Mouse (Mus musculus) lung, embryonic 15.5 days (tissue): ENCODE results near the gene Drd2. TPM values are rescaled to one million over a fixed set of nuclear protein-coding genes. Genes with fewer than 3 reads are reported as not detected.

Experiments used
- ATAC-seq: fragments of 200-750 bp; cut with Nextera tagmentation; 2 replicates; pipeline ENCODE4 v1.8.0; 2017; ENCODE audit warnings: moderate number of reproducible peaks, borderline replicate concordance; ENCODE audit not compliant: low FRiP score, low TSS enrichment; ENCODE audit errors: extremely low read depth
- H3K27ac ChIP-seq: fragments of 300-500 bp; sonication (generic); 2 replicates; pipeline ENCODE4 v1.5.1; 2015; ENCODE audit warnings: moderate library complexity, mild to moderate bottlenecking, inconsistent platforms
- H3K27me3 ChIP-seq: fragments of 300-500 bp; sonication (generic); 2 replicates; pipeline ENCODE4 v1.6.1; 2015; ENCODE audit warnings: inconsistent platforms
- H3K36me3 ChIP-seq: fragments of 300-500 bp; sonication (generic); 2 replicates; pipeline ENCODE4 v1.6.1; 2015; ENCODE audit warnings: inconsistent platforms
- H3K4me1 ChIP-seq: fragments of 300-500 bp; sonication (generic); 2 replicates; pipeline ENCODE4 v1.6.1; 2015; ENCODE audit warnings: inconsistent platforms
- H3K4me2 ChIP-seq: fragments of 300-500 bp; sonication (generic); 2 replicates; pipeline ENCODE4 v1.6.1; 2015; ENCODE audit warnings: inconsistent platforms, mild to moderate bottlenecking, moderate library complexity
- H3K4me3 ChIP-seq: fragments of 300-500 bp; sonication (generic); 2 replicates; pipeline ENCODE4 v1.5.1; 2015; ENCODE audit warnings: mild to moderate bottlenecking, inconsistent platforms
- H3K9ac ChIP-seq: fragments of 300-500 bp; sonication (generic); 2 replicates; pipeline ENCODE4 v1.6.1; 2015; ENCODE audit warnings: inconsistent platforms
- H3K9me3 ChIP-seq: fragments of 300-500 bp; sonication (generic); 2 replicates; pipeline ENCODE4 v1.6.1; 2016; ENCODE audit warnings: inconsistent platforms
- WGBS: fragments of 180-500 bp; shearing (Covaris S2); methylation state at CpG from one replicate; pipeline ENCODE4 v1.1.7; 2015; 5-methylcytosine and 5-hydroxymethylcytosine counted together
- polyA plus RNA-seq: library from polyadenylated mRNA; unstranded; fragments of >200 nt; fragmentation: Nextera tagmentation; extraction: Ambion mirVana; gene quantifications from 2 replicates; pipeline ENCODE4 v1.2.1, GENCODE M21; 2015

Drd2 gene
- polyA plus RNA-seq, 1 experiment from 2014 or later: 0.32 TPM

DNA sequence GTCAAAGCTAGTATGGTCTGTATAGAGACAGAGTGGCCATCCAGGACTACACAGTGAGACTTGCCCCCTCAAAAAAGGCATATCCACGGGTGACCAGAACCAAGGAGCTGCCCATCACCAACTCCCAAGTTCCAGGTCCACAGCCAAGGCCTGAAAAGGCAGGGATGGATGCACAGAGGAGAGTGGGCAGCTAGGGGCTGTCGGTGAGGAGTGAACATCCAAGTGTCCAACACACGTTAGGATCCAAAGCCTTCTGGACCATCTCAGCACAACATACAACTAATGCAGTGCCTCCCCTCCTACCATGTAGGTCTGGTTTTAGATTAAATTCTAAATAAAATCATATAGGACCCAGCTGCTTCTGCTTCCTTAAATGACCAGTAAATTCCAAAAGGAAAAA, 115.7 kb downstream of the Drd2 start:
- 83% methylated on average over 3 of the region's 3 CpGs for WGBS
- Histone ChIP-seq H3K4me3 (no peak overlapping the region), H3K9me3 (no peaks in the 10 kb centered on the region), H3K9ac (no peak overlapping the region), H3K4me1 (no peaks in the 10 kb centered on the region), H3K36me3 (no peaks in the 10 kb centered on the region), H3K27me3 (no peaks in the 10 kb centered on the region), H3K27ac (no peak overlapping the region), H3K4me2 (no peak overlapping the region)
- ATAC-seq: no peak

Other genes with a start within 250 kb of the Drd2 start
- gene Gm4894, start 90.1 kb upstream of the Drd2 start, polyA plus RNA-seq: not detected in 2 replicates
- not detected in 2 replicates for gene Ankk1, start 86.4 kb downstream of the Drd2 start, polyA plus RNA-seq
- gene Ttc12, start 145.6 kb downstream of the Drd2 start, polyA plus RNA-seq: 2.6 and 2.8 TPM in 2 replicates